Mouse (Mus musculus): ENCODE data around the gene Nrxn3. TPM values are rescaled to one million over a fixed set of nuclear protein-coding genes. Genes with fewer than 3 reads are reported as not detected.

The Nrxn3 gene
- polyA plus RNA-seq, 1 experiment = 3.0 TPM

DNA sequence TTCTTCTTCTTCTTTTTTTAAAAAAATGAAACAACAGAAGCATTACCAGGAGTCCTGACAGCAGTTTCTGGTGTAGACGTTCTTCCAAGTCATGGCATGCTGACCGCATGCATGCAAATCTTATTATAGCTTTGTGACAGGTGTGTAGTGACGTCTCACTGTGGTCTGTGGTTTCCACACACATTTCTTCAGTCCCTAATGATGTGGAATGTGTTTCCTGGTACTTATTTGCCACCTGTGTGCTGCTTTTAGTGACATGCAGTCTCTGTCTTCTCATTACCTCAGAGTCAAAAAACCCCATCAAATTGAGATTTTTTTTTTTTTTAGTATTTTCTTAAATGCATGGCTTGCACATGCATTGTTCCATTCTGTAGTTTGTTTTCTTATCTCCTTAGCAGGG lies 222.3 kb downstream of the Nrxn3 start:
- Histone ChIP-seq H3K4me3 (no peak overlapping the region), H3K36me3 (ENCODE audit: control insufficient read depth, insufficient read depth) (no peaks in the 10 kb centered on the region), H3K27me3 (ENCODE audit: control insufficient read depth, insufficient read depth, insufficient read length) (no peaks in the 10 kb centered on the region)

DNA sequence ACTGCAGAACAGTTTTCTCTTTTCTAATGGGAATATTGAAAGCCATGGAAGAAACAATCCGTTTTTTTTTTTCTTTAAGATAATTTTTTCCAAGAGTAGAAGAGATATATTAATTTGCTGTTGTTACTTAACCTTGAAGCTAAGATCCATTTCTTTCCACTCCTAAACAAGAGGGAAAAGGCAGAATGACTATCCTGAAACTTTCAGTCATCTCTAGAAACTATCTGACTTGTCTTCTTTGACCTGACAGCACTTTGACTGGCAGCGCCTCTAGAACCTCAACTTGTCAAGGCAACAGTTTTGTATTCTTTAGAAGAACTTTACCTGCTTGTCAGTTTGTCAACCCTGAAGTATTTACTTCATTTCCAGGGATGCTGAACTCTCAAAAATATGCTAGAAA lies 227.2 kb downstream of the Nrxn3 start:
- no peak overlapping the region for H3ac ChIP-seq (ENCODE audit: control insufficient read depth, insufficient read length)
- TF ChIP-seq CEBPB (IDR thresholded peaks at IDR 0.05; ENCODE audit: insufficient read depth, poor library complexity, severe bottlenecking) = no peak
- TF ChIP-seq MYOG (IDR thresholded peaks at IDR 0.05; ENCODE audit: control insufficient read depth in 1 of 3, insufficient read depth in 1 of 3, insufficient read length in 2 of 3, low read depth in 2 of 3) = no peak
- no peak for TF ChIP-seq POLR2AphosphoS2 (IDR thresholded peaks at IDR 0.05; ENCODE audit: insufficient read length, low read depth)
- no peak for TF ChIP-seq POLR2A (IDR thresholded peaks at IDR 0.05; ENCODE audit: insufficient read length, low read depth)
- no peak for TF ChIP-seq MYOD1 (IDR thresholded peaks at IDR 0.05; ENCODE audit: control insufficient read depth in 1 of 3, insufficient read length in 2 of 3, low read depth in 2 of 3)
- no peak for TF ChIP-seq TCF12 (IDR thresholded peaks at IDR 0.05; ENCODE audit: insufficient read depth, poor library complexity, severe bottlenecking)
- no peak for TF ChIP-seq SRF (IDR thresholded peaks at IDR 0.05; ENCODE audit: control insufficient read depth, insufficient read length, low read depth)
- no peak for TF ChIP-seq TCF3 (IDR thresholded peaks at IDR 0.05; ENCODE audit: insufficient read length, low read depth)
- no peak for TF ChIP-seq E2F4 (IDR thresholded peaks at IDR 0.05; ENCODE audit: insufficient read depth)
- no peak for TF ChIP-seq MAX (IDR thresholded peaks at IDR 0.05; ENCODE audit: low read depth)
- no peak for TF ChIP-seq REST (IDR thresholded peaks at IDR 0.05; ENCODE audit: insufficient read depth, insufficient read length)
- no peak for TF ChIP-seq USF1 (IDR thresholded peaks at IDR 0.05; ENCODE audit: low read depth)
- no peak overlapping the region for H3K4me3 ChIP-seq
- no peaks in the 10 kb centered on the region for H3K79me2 ChIP-seq (ENCODE audit: control insufficient read depth, insufficient read depth)
- no peak overlapping the region for H3K4me2 ChIP-seq (ENCODE audit: low read depth)
- no peaks in the 10 kb centered on the region for H3K36me3 ChIP-seq (ENCODE audit: control insufficient read depth, insufficient read depth)
- H3K27me3 ChIP-seq (ENCODE audit: control insufficient read depth, insufficient read depth, insufficient read length) = no peaks in the 10 kb centered on the region

More for the DNA sequence above, 222.3 kb downstream of the Nrxn3 start:
- no peak for TF ChIP-seq TCF12 (IDR thresholded peaks at IDR 0.05; ENCODE audit: insufficient read depth, poor library complexity, severe bottlenecking)
- TF ChIP-seq MYOD1 (IDR thresholded peaks at IDR 0.05; ENCODE audit: control insufficient read depth in 1 of 3, insufficient read length in 2 of 3, low read depth in 2 of 3) = peak in 1 of 3 experiments; percentile 64
- Histone ChIP-seq H3K4me2 (ENCODE audit: low read depth) (no peak overlapping the region), H3K79me2 (ENCODE audit: control insufficient read depth, insufficient read depth) (no peaks in the 10 kb centered on the region), H3ac (ENCODE audit: control insufficient read depth, insufficient read length) (no peak overlapping the region)

DNA sequence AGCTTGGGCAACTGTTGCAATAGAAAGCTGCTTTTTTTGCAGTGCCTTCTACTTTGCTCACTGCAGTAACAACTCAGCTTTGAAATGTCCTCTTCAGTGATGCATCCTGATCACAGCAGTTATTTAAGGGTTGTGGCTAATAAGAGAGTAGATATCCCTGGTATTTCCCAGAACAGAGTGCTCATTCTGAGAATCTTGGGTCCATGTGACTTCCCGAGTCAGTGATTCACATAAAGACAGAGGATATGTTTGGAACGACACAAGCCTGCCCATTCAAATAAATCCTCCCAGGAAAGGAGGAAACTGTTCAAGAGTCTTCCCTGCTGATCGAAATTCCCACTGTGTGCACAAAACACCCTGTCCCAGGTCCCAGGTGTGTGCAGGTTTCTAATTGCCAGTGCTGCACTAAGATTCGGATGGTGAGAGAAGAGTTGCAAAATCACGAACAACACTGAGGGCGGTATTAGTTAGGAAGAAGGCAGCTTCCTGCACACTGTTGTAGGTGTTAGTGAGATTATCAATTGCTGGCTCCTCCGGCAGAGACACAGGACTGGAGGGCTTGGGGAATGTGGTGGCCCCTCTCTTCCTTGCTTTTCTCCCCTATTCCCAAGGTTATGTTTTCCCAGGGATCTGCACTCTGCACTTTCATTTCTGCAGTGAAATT lies 230.4 kb downstream of the Nrxn3 start:
- H3K27me3 ChIP-seq (ENCODE audit: control insufficient read depth, insufficient read depth, insufficient read length) = no peaks in the 10 kb centered on the region
- no peaks in the 10 kb centered on the region for H3K36me3 ChIP-seq (ENCODE audit: control insufficient read depth, insufficient read depth)
- no peaks in the 10 kb centered on the region for H3K79me2 ChIP-seq (ENCODE audit: control insufficient read depth, insufficient read depth)
- TF ChIP-seq MYOG (IDR thresholded peaks at IDR 0.05; ENCODE audit: control insufficient read depth in 1 of 3, insufficient read depth in 1 of 3, insufficient read length in 2 of 3, low read depth in 2 of 3) = no peak
- no peak for TF ChIP-seq CEBPB (IDR thresholded peaks at IDR 0.05; ENCODE audit: insufficient read depth, poor library complexity, severe bottlenecking)
- no peak for TF ChIP-seq TCF12 (IDR thresholded peaks at IDR 0.05; ENCODE audit: insufficient read depth, poor library complexity, severe bottlenecking)
- no peak for TF ChIP-seq MAX (IDR thresholded peaks at IDR 0.05; ENCODE audit: low read depth)
- TF ChIP-seq POLR2A (IDR thresholded peaks at IDR 0.05; ENCODE audit: insufficient read length, low read depth) = no peak
- TF ChIP-seq E2F4 (IDR thresholded peaks at IDR 0.05; ENCODE audit: insufficient read depth) = no peak
- TF ChIP-seq USF1 (IDR thresholded peaks at IDR 0.05; ENCODE audit: low read depth) = no peak
- no peak for TF ChIP-seq MYOD1 (IDR thresholded peaks at IDR 0.05; ENCODE audit: control insufficient read depth in 1 of 3, insufficient read length in 2 of 3, low read depth in 2 of 3)
- no peak for TF ChIP-seq SRF (IDR thresholded peaks at IDR 0.05; ENCODE audit: control insufficient read depth, insufficient read length, low read depth)
- no peak for TF ChIP-seq REST (IDR thresholded peaks at IDR 0.05; ENCODE audit: insufficient read depth, insufficient read length)
- TF ChIP-seq TCF3 (IDR thresholded peaks at IDR 0.05; ENCODE audit: insufficient read length, low read depth) = no peak
- TF ChIP-seq POLR2AphosphoS2 (IDR thresholded peaks at IDR 0.05; ENCODE audit: insufficient read length, low read depth) = no peak
- H3ac ChIP-seq (ENCODE audit: control insufficient read depth, insufficient read length) = no peak overlapping the region
- no peak overlapping the region for H3K4me3 ChIP-seq
- no peak overlapping the region for H3K4me2 ChIP-seq (ENCODE audit: low read depth)

DNA sequence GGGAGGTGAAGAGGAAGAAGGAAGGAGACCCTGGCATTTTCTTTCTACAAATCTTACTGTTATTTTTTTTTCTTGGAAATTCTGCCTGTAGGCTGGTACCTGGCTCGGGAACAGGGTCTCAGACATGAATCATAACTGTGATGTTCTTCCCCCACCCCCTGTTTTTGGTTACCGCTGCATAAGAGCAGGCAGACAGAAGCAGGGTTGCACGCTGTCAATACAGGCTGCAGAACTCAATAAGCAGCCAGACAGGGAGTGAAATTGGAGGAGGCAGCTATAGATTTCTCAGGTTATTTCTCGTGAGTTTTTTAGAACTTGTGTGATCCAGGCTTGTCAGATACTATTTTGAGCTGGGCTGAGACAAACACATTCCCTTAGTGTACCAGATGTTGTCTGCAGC lies 231.1 kb downstream of the Nrxn3 start:
- no peaks in the 10 kb centered on the region for H3K36me3 ChIP-seq (ENCODE audit: control insufficient read depth, insufficient read depth)
- TF ChIP-seq REST (IDR thresholded peaks at IDR 0.05; ENCODE audit: insufficient read depth, insufficient read length) (no peak), SRF (IDR thresholded peaks at IDR 0.05; ENCODE audit: control insufficient read depth, insufficient read length, low read depth) (no peak), POLR2AphosphoS2 (IDR thresholded peaks at IDR 0.05; ENCODE audit: insufficient read length, low read depth) (no peak), TCF12 (IDR thresholded peaks at IDR 0.05; ENCODE audit: insufficient read depth, poor library complexity, severe bottlenecking) (no peak), CEBPB (IDR thresholded peaks at IDR 0.05; ENCODE audit: insufficient read depth, poor library complexity, severe bottlenecking) (no peak), TCF3 (IDR thresholded peaks at IDR 0.05; ENCODE audit: insufficient read length, low read depth) (no peak), POLR2A (IDR thresholded peaks at IDR 0.05; ENCODE audit: insufficient read length, low read depth) (no peak), MYOD1 (IDR thresholded peaks at IDR 0.05; ENCODE audit: control insufficient read depth in 1 of 3, insufficient read length in 2 of 3, low read depth in 2 of 3) (no peak), MYOG (IDR thresholded peaks at IDR 0.05; ENCODE audit: control insufficient read depth in 1 of 3, insufficient read depth in 1 of 3, insufficient read length in 2 of 3, low read depth in 2 of 3) (no peak), MAX (IDR thresholded peaks at IDR 0.05; ENCODE audit: low read depth) (no peak)
- no peak overlapping the region for H3K4me3 ChIP-seq
- H3ac ChIP-seq (ENCODE audit: control insufficient read depth, insufficient read length) = no peak overlapping the region
- no peaks in the 10 kb centered on the region for H3K27me3 ChIP-seq (ENCODE audit: control insufficient read depth, insufficient read depth, insufficient read length)
- no peaks in the 10 kb centered on the region for H3K79me2 ChIP-seq (ENCODE audit: control insufficient read depth, insufficient read depth)
- no peak overlapping the region for H3K4me2 ChIP-seq (ENCODE audit: low read depth)

DNA sequence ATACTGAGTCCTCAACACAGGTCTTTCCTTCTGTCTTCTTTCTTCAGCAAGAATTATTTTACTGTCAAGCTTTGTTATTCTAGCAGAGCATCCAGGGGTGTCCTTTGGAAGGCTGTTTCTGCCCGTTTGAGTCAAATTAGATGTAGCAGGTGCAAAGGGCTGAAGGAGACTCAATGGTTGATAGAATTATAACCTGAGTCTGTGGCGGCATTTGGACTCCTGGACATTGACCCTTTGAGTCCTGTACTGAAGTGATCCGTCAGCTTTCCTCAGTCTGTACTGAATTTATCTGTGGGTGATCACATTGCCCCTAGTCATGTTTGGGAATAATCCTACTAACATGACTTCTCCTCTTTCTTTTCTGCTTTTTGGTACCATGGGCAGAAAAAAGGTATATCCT lies 234.8 kb downstream of the Nrxn3 start:
- no peaks in the 10 kb centered on the region for H3K27me3 ChIP-seq (ENCODE audit: control insufficient read depth, insufficient read depth, insufficient read length)
- no peak overlapping the region for H3K4me3 ChIP-seq
- H3K36me3 ChIP-seq (ENCODE audit: control insufficient read depth, insufficient read depth) = no peaks in the 10 kb centered on the region
- no peak overlapping the region for H3ac ChIP-seq (ENCODE audit: control insufficient read depth, insufficient read length)
- no peak for TF ChIP-seq MAX (IDR thresholded peaks at IDR 0.05; ENCODE audit: low read depth)
- no peak for TF ChIP-seq TCF12 (IDR thresholded peaks at IDR 0.05; ENCODE audit: insufficient read depth, poor library complexity, severe bottlenecking)
- no peak for TF ChIP-seq SRF (IDR thresholded peaks at IDR 0.05; ENCODE audit: control insufficient read depth, insufficient read length, low read depth)
- no peak for TF ChIP-seq USF1 (IDR thresholded peaks at IDR 0.05; ENCODE audit: low read depth)
- no peak overlapping the region for H3K4me2 ChIP-seq (ENCODE audit: low read depth)
- H3K79me2 ChIP-seq (ENCODE audit: control insufficient read depth, insufficient read depth) = no peaks in the 10 kb centered on the region
